Mouse (Mus musculus) embryo, embryonic 11 days (tissue): ENCODE data around the gene Pofut2.

Experiments used
- DNase-seq: peaks from one replicate; pipeline ENCODE4 v3.0.0-alpha.2; 2015

Pofut2 gene

DNA sequence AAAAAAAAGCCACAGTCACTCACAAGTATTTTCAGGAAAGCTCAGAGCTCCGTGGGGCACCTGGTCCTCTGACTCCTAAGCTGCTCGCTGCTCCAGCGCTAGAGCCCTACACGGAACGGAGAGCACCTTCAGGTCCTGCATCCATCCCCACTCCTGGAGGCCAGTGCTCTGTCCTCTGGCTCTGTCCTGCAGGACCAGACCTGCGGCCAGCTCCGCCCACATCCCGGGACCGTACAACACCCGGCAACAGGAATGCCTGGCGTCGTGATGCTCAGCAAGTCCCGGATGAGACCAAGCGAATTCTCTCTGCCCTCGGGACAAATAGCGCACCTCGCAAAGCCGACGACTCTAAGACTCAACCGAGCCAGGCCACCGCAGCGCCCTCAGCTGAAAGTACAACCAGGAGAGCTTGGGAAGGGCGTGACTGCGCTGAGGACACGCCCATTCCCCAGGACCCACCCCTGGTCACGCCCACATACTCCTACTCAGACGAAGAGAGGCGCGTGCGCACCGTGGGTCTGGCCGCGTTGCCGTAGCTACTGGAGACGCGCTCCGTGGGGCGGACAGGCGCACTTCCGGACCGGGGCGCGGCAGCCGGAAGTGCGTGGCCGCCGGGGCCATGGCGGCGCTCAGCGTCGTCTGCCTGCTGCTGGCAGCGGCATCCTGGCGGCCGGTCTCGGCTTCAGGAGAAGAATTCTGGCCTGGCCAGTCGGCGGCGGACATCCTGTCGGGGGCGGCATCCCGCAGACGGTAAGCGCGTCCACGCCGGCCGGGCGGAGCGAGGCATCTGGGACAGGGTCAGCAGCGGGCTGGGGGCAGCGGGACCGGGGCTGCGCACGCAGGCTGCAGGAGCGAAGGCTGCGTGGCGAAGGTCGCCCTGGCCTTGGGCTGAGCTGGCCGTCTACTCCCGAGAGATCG is at the start of gene Pofut2:
Gene Pofut2, plus strand, starts transcription at position 515 of the 918 bp plus-strand sequence.
- peak; percentile 100 for DNase-seq

DNA sequence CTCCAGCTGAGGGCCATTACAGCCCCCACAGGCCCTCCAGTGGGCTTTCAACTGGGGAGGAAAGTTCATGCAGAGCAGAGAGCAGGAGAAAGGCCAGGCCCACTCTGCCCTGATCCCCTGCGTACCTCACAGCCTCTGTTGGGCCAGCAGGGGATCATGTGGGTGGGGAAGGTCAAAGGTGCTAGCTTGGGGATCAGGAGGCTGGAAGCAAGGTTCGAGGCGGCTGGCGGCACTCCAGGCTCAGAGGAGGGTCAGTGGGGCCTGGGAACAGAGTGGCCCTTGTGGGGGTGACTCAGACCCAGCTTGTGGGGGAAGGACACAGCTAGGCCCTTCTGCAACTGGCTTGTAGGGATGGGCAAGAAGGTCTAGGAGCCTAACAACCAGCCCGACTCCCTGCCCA is 49.8 kb upstream of the Pofut2 start:
- no peak for DNase-seq

DNA sequence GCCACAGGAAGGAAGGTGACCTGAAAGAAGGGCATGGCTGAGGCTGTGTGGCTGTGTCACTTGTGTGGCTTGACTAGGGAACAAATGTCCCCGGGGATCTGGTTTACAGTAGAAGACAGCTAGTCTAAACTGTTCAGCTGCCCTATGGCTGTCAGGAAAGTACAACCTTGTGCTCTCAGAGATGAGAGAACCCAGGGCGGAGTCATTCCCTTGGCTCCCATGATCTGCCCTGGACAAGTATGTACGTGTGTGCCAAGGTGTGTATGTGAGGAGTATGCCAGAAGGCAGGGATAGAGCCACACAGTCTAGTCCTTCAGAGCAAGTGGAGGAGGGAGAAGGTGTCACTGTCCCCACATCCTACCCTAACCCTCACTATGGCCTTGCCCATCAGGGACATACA is 48.4 kb upstream of the Pofut2 start:
- DNase-seq = no peak

DNA sequence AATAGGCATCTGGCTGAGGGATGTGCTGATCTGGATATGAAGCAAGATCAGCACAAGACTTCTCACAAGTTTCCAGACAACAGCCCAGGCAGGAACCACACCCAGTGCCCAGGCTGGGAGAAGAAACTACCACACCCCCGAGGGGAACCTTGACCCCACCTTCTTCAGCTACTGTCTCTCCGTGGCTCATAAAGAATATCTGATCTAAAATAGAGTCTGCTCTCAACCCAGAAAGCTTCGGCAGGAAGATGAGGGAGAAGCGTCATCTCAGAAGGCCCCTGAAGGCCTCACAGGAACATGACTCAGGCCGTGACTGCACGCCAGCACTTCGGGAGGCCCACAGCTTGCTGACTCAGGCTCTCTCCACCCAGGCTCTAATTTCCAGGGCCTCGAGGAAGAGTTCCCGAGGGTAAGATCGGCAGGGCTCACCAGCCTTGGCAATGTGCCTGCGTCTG is 47.9 kb upstream of the Pofut2 start:
- no peak for DNase-seq

DNA sequence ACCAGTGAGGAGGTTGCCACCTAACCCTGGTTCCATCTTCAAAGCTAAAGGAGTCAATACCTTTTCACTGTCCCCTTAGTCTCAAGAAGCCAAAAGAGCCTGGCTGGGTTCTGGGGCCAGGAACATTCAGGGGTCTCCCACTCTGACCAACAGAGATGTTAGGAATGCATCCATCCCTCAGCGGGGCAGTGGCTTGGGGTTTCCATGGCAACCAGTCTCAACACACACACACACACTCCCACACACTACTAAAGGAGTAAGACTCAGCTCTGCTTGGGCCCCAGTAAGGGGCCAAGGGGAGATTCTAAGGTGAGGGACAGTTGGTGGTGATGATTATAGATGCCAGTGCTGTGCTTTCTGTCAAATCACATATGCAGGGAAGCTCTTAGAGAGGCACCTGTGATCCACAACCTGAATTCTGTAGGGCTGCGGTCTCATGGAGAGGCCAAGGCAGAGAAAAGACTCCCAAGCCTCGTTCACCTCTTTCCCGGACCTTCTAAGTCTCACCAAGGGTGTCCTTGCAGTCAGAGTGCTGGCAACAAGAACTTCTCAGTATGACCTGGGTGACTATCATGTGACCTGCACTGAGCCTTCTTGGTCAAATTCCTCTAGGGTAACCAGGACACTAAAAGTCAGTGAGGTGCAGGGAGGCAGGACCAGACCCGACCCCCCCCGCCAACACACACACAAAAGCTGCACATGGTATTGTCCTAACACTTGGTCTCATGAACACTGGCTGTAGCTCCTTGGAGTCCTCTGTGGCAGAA is 46.5 kb upstream of the Pofut2 start:
- DNase-seq = peak; percentile 40

DNA sequence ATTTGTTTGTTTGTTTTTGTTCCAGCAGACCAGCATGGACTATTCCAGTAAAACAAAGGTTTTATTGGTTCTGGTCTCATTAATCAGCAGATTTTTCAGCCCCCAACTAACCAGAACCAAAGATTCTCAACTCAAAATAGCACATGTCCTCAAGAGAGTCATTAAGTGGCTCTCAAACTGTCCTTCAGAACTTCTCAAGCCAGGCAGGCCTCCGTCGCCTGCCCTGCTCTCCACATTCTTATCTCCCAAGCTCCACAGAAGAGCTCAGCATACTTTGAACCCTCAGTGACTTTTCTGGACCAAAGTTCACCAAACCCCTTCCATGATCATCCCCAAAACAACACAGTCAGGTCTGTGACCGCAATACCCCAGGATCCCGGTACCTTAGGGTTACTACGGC is 45.5 kb upstream of the Pofut2 start:
- DNase-seq = no peak

DNA sequence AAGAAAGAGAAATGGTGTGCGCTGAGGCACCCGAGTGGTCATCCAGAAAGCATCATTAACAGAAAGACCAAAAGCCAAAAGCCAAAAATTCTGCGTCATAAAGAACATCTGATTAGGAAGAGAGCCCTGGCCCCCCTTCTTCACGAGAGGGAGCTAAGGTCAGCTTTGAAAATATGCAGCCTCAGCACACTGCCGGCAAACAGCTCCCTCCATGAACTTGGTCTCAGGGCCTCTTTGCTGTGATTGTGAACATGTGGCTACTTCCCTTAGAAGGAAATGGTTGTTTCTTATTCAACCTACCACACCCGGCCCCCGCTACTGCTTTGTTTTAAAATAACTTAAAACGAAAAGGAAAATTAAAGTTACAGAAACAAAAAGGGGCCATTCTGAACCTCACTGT is 44.4 kb upstream of the Pofut2 start:
- peak; percentile 36 for DNase-seq

DNA sequence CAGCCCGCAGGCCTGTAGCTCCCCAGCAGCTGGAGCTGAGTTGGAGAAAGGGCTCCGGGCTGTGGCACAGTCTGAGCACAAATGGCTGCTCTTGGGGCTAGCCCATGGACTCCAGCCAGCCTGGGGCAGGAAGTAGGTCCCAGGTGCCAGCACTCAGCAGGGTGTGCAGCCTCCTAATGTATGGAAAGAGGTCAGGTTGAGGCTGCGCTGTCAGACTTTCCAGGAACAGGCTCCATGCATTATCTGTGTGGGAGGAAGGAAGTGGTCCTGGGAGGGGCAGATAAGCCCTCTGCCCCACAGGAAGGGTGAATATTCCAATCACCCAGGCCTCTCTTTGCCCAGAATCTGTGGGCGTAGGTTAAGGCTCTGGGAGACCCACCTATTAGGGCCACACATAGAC is 43.4 kb upstream of the Pofut2 start:
- peak; percentile 23 for DNase-seq

DNA sequence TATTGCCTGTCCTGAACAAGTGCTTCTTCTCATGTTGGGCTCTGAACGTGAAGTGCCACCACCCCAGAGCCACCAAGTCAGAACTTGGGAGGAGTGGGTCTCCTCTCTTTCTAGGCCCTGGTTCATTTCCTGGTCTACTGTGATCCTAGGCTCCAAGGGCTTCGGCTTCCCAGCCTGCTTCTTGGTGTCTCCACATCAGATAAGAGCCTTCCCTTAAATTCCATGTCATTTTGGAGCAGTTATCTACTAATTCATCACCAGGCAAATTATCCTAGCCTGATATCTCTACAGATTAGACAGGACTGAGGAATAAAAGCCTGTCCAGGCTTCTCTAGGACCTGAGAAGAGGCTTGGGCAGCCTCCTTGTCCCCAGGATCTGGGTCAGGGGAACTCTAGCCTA is 42.7 kb upstream of the Pofut2 start:
- no peak for DNase-seq

DNA sequence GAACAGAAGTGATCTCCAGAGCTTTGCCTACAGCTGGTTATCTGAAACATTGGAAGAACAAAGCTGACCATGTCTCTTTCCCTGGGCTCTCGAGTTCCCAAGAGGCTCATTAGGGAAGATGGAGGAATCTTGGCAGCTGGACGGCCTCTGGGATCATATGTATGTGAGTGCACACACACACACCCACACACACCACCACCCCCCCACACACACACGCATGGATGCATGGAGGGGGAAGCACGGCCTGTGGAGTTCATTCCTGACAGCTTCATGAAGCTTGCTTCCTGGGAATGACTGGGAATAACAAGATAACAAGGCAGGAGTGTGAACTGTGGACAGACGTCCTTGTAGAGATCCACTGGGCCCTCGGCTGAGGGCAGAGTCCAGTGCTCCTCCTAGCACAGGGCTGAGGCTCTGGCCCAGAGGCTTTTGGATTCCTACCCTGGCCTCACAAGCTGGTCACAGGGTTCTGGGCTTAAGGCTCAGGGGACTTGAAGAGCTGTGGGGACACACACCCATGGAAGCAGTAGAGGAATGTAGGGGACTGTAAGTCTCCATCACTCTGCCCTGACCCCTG is 41.8 kb upstream of the Pofut2 start:
- DNase-seq = no peak

DNA sequence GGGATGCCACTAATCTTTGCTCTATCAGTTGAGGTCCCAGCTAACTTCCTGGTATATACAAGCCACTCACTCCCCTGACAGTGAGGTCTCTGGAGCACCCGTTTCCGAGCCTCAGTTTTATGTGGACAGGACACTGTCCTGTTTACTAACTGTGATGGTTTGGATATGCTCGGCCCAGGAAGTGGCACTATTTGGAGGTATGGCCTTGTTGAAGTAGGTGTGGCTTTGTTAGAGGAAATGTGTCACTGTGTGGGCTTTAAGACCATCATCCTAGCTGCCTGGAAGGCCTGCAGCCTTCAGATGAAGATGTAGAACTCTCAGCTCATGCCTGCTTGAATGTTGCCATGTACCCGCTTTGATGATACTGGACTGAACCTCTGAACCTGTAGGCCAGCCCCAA is 41.0 kb upstream of the Pofut2 start:
- no peak for DNase-seq

DNA sequence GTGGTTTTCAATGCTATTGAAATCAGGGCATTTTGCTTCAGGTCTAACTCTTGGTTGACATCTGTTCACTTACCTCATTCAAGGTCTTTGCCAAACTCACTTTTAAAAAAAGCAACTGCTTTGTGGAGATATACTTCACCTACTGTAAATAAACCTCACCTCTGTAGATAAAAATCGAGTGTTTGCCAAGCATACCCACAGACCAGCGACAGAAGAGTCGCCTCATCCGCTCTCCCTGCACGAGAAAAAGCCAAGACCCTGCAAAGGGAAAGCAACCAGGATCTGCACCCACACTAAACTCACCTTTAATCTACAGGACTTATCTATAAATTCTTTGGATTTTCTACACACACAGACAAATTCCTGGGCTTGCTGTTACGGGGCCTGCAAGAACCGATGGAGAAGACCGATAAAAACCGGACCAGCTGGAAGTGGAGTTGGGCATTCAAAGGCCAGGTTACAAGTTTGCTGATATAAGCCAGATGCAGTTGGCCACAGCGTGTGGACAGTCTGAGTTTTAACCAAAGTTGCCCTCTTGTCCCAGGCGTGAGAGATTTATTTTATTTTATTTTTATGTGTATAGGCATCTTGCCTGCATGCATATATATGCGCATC is 39.5 kb upstream of the Pofut2 start:
- no peak for DNase-seq

DNA sequence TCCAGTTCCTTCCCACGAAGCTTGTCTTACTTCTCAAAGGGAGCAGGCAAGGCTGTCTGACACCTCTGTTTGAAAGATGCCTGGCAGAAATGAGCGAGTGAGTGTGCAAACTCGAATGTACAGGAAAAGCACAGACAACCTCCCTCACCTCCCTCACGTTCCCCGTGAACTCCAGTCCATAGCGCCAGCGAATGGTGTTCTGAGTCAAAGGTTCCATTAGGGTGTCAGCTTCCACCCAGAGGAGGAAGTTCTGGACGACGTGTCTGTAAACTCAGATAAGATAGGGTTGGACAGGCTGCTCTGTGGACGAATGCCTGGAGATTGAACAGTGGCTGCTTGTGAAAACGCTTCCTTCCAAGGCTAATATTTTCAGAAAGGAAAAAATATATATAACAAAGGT is 37.9 kb upstream of the Pofut2 start:
- no peak for DNase-seq

DNA sequence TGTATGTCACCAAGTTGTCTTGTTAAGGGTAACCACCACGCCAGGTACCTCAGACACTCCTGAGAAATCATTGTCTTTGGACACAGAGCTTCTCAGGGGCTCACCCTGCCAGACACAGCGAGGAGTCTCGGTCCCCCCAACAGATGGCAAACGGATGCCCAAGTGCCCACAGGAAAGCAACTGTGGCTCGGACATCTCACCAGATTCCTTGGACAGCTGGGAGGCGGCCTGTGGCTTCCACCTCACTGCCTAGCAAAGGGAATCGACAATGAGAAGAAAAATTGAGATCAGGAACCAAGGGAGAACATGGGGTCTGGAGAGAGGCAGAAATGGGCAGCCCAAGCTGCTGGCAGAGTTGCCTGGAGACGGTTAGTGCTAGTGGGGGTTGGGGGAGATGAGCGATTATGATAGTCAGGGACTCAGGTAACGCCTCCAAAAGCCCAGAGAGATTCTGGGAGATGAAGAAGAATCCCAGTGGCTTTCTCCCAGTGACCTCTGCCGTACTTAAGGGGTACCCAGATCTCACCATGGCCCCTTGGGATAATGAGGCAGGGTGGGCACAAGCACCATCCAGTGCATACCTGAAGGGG is 36.0 kb upstream of the Pofut2 start:
- DNase-seq = no peak

DNA sequence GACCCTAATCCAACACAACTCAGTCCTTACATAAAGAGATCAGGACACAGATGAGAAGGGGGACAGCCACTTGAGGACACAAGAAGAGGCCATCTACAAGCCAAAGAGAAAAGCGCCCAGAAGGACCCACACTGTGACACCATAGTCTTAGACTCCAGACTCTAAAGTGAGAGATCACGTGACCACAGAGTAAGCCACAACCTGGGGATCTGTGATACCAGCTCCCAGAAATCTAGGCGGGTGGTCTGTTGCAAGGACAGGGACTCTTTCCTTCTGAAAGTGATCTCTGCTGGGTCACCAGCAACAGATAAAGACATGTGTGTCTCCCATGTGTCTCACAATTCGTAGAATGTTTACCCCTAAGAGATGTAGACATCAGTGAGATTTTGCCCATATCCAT is 34.6 kb upstream of the Pofut2 start:
- DNase-seq = no peak

DNA sequence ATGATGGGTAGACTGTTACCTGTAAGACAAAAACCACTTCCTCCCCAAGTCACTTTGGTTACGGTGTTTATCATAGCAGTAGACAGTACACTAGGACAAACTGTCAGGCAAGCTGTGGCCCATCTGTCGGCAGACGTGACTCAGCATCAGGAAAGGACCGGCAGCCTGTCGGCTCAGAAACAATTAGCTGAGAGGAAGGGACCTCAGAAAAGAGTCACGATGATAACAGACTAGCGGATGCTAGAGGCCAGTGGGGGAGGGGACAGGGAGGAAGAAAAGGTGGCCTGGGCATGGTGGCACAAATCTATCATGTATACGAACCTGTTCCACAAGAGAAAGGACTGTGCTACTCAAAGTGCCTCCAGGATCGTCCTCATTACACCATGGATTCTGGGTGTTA is 33.6 kb upstream of the Pofut2 start:
- peak; percentile 35 for DNase-seq

DNA sequence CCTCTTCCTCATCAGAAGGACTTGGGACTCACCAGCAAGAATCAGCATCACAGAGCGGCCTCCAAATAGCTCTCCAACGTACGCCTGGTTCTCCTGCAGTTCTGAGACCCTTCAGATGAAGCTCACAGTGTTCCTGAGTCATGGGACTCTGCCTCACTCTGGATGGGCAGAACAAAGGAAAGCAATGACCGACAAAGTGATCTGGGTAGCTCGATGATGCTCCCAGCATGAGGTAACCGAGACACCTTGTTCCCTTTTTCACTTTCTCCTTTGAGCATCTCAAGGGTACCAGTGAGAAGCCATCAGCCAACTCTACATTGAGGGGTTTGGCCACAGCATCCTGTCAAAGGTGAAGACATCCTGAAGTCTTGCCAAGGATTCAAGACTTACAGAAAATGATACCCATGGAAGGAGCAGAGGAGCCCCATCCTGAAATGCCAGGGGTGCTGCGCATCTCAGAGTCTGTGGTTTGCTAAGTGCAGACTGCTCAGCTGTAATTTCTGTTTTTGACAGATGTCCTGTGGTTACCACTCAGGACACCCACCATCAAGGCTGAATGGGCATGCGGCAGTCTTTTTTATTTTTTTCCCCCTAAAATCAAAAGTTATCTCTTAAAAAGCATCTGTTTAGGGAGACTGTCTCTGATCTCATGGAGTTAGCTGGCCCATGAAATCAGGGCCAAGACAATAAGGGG is 32.9 kb upstream of the Pofut2 start:
- DNase-seq = no peak

DNA sequence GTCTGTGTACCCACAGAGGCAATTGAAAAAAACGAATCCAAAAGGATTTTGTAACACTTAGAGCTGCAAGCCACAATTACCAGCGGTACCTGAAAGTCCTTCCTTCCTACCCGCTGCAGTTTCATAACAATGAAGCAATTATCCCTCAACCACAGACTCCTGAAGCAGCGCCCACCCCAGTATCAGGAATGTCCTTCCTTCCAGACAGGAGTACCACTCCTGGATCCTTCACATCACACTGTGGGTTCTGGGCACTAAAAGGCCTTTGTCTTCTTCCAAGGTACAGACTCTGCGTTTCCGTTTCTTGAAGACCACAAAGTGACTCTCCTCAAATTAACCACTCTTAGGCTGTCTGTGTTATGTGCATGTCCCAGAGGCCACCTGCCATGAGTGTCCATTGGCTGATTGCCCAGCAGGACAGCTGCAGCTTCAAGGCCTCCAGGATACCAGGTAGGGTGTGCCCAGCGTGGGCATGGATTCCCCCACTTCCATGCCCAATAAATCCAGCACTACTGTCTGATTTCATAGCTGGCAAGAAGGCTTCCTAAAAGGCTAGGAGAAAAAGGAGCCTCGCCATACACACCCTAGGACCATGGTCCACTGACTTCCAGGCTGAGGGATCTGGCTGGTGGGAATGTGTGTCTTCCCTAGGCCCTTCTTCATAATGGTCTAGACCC is 32.2 kb upstream of the Pofut2 start:
- no peak for DNase-seq

DNA sequence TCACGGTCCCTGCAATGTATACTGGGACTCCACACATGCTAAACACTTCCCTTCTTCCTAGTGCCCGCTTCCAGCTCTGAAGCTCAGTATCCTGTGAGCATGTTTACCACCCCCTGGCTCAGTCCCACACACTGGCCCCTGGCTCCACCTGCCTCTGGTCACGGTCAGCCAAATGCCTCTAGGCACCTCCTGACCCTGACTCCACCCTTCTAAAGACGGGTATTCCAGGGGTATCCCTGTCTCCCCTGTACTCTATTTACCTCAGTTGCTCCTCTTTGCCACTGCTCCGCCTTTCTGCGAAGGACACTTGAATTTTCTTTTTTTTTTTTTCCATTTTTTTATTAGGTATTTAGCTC is 31.7 kb upstream of the Pofut2 start:
- DNase-seq = no peak

DNA sequence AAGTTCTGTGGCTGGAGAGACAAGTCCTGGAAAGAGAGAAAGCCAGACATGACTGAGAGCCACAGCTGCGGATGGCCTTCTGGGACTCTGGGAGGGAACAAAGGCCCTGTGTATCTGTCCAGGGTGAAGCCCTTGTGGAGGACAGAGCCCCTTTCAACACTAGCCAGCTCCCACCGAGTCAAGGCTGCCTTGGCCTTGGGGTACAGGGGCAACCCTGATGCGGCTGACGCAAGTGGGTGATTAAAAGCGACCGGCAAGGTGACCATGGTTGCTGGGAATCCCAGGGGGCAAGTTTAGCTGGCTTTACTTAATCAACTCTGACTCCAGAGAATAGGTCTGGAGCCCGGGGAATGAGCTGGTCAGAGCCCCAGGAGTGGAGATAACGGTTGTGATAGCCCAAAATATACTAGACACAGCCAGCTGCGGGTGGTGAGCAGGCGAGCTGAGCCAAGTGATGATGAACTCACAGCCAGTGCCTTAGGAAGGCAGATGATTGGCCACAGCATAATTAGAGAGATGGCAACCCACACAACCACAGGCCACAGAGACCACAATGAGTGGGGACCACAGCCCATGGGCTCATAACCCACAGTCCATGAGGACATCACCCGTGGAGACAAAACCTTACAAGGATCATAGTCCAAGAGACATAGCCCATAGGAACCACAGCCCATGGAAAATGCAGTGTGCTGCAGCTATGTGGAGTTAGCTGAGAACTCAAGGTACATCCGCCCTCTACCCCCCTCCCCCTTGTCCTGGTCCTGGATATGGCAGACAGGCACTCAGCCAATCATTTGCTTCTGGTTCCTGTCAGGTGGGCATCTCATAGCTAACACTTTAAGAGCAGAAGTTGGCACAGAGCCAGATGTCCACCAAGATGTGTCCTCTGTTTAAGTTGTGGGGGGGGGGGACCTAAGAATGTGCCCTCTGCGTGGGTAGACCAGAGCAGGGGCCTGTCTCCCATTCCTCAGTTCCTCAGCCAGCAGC is 29.1 kb upstream of the Pofut2 start:
- peak; percentile 26 for DNase-seq
